Mouse (Mus musculus) liver, postnatal 0 days (tissue): ENCODE measurements around the gene Fbxl4.

Experiments used
- CTCF ChIP-seq: sonication (generic); IDR thresholded peaks from 2 replicates; pipeline ENCODE4 v1.5.1; 2016; ENCODE audit warnings: antibody characterized with exemption, low read depth
- EP300 ChIP-seq: IDR thresholded peaks from 2 replicates; pipeline ENCODE4 v1.6.1; 2016; ENCODE audit warnings: antibody characterized with exemption, low read depth, mild to moderate bottlenecking

DNA sequence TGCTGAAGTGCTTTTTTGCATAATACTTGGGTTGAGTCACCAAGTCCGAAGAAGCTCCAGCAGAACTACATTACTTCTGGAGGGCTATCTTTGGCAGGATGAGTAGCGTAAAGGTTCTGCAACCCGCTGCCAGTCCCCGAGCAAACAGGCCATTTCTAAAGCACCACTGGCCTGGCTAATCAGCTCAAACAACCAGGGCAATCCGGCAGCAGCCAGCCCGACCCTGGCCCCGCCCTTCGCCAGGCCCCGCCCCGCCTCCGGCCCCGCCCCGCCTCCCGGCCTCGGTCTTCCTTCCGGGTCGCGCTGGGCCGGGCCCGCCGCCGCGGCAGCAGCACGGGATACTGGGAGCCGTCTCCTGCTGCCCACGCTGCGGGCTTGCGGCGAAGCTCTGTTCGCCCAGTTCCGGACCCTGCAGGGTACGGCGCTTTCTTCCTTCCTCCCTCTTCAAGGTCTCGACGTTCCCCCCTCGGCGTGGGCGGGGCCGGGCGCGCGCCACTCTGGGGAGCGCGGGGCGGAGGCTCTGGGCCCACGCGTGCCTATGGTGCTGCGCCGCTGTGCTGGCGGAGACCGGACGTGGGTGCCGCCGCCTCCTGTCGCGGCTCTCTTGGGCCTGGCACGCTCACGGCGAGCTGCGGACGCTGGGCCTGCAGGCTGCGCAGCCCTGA is at the start of gene Fbxl4:
- TF ChIP-seq CTCF (no peak), EP300 (no peak)
